Mouse (Mus musculus) CH12F3 (cell line): ENCODE data around the gene Zfp444.

Source experiments
- in situ Hi-C: fragments of 300-500 bp; cut with MboI; formaldehyde crosslinking; loops from 2 replicates; pipeline ENCODE4 v1.14.3; 2020; ENCODE audit warnings: low sequenced_read_pairs

Zfp444 gene

DNA sequence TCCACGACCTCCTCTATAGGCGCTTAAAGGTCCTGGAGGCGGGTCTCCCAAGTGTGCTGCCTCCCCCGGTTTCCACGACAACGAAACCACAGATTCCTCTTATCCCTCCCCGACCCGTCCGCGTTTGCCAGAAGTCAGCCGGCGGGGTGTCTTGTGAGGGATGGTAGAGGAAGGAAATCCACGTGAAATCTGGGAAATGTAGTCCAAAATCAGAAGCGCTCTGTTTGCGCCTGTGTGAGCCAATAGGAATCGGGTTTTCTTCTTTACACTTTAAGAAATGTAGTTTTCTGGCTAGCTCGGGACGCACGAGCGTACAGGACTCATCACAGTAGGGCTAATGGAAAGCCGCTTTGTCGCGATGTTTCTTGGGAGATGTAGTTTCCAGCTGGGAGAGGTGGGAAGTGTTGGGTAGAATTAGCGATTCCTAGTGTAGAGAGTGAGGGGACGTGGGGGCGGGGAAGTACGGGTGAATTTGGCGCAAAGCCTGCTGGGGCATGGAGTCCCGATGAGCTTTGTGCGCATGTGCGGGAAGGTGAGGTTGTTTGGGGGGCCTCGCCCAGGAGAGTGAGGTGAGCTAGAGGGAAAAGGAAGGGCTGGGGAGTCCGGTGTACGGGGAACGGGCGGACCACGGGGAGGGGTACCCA, at the start of gene Zfp444:
Zfp444 (plus strand) TSS at position 221 of the 644 bp plus-strand sequence.
- in situ Hi-C loops: loop anchor here (10.0 kb wide), 1 partner anchor 47 kb away; no protein-coding TSS in a partner anchor

GRCm38 (mm10) chr7:6126690-6127448, 45.2 kb upstream of the Zfp444 start:
- in situ Hi-C loops: loop anchor here (10.0 kb wide), 1 partner anchor 48 kb away; the partner anchor contains the start of gene Zfp444

DNA sequence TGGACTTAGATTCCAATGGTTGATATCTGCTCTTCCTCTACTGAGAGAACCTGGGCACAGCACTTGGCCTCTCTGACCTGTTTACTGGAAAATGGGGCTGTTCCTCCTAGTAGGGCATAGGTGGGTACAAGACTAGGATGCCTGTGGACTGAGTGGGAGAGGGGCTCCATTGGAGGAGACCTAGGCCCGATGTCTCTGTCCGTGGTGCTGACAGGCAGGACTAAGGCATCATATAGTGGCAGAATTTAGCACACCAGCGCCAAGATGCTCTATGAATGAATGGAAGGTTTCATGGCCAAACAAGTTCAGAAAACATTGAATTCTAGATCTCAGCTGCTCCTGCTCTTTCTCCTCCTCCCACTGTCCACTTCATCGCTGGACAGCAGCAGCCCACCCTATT, 41.7 kb upstream of the Zfp444 start:
- in situ Hi-C loops: no loop called here

DNA sequence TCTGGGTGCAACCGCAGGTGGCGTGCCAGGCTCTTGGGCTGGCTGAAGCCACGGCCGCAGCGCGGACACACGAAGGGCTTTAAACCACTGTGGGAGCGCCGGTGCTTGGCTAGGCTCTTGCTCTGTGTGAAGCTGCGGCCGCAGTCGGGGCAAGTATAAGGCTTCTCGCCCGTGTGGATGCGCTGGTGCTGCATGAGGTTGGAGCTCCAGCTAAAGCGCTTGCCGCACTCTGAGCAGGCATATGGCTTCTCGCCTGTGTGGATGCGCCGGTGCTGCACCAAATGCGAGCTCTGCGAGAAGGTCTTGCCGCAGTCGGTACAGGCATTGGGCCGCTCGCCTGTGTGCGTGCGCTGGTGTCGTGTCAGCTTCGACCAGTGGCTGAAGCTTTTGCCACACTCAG, 39.4 kb upstream of the Zfp444 start:
- in situ Hi-C loops: no loop called here

GRCm38 (mm10) chr7:6136497-6136896, 35.5 kb upstream of the Zfp444 start:
- in situ Hi-C loops: no loop called here

- in situ Hi-C loops: no loop called here
These were observed 32.7 kb upstream of the Zfp444 start for GRCm38 (mm10) chr7:6139295-6139694.

GRCm38 (mm10) chr7:6143991-6144531, 28.0 kb upstream of the Zfp444 start:
- in situ Hi-C loops: no loop called here

DNA sequence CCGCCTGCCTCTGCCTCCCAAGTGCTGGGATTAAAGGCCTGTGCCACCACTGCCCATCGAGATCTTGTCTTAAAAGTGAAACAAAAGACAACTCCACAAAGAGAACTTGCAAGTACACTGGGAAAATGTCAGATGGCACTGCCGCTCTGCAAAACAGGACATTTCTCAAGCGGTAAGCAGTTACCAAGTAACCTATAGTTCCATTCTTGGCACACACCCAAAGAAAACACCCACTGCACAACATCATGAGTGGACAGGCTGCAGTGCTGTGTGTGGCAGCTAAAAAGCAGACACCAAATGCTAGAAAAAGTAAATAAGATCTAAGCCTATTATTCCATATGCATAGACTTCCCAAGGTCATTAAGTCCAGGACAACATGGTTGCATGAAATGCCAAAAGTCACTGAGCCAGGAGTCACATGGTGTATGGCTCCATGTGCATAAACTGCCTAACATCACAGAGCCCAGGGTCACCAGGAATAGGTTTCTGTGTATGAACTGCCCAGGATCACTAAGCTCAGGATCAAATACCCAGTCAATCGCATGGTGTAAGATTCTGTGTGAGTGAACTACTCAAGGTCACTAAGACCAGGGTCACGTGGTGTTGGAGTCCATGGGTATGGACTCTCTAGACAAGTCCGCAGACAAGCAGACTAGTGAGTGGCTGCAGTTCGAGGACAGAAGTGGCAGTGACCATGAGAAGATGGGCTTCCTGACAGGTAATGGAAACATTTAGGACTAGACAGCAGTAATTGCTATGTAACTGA, 26.4 kb upstream of the Zfp444 start:
- in situ Hi-C loops: no loop called here

- in situ Hi-C loops: no loop called here
These were observed 25.6 kb upstream of the Zfp444 start for GRCm38 (mm10) chr7:6146194-6146981.

GRCm38 (mm10) chr7:6146982-6147325, 25.1 kb upstream of the Zfp444 start:
- in situ Hi-C loops: no loop called here

- in situ Hi-C loops: no loop called here
These were observed 24.3 kb upstream of the Zfp444 start for GRCm38 (mm10) chr7:6147688-6148087.

DNA sequence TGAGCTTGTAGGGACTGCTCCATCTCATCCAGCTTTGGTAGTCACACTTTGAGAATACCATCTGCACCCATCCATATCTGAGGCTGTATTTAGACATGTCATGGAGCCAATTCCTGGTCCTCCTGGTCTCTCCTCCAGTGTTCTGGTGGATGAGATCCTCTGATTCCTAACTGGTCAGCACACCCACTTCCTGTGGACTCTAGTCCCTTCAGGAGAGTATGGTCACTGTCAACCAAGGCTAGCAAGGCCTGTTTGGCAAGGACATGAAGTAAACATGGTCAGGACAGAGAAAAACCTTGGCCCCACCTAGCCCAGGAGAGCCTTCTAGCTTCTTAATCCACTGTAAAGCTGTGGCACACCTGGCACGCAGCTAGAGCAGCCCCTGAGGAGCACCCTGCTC, 20.8 kb upstream of the Zfp444 start:
- in situ Hi-C loops: no loop called here

- in situ Hi-C loops: no loop called here
These were observed 20.0 kb upstream of the Zfp444 start for GRCm38 (mm10) chr7:6152036-6152435.

DNA sequence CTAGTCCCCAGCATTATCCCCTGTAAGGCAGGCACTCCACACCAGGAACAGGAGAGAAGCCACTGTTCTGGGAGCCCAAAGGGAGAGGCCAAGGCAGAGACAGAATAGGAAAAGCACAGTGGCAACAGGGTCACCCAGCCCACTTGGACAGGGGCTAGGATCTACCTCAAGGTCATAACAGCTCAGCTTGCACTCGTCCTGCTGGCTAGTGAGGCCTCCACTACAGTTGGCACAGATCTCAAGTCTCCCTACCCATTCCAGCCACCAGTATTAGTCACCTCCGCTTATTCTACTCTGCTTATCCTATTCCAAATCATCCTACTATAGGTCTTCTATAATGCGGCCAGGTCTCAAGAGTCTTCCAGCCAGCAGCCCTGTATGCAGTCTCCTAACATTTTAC, 18.9 kb upstream of the Zfp444 start:
- in situ Hi-C loops: no loop called here

- in situ Hi-C loops: no loop called here
These were observed 17.9 kb upstream of the Zfp444 start for GRCm38 (mm10) chr7:6154164-6154563.

DNA sequence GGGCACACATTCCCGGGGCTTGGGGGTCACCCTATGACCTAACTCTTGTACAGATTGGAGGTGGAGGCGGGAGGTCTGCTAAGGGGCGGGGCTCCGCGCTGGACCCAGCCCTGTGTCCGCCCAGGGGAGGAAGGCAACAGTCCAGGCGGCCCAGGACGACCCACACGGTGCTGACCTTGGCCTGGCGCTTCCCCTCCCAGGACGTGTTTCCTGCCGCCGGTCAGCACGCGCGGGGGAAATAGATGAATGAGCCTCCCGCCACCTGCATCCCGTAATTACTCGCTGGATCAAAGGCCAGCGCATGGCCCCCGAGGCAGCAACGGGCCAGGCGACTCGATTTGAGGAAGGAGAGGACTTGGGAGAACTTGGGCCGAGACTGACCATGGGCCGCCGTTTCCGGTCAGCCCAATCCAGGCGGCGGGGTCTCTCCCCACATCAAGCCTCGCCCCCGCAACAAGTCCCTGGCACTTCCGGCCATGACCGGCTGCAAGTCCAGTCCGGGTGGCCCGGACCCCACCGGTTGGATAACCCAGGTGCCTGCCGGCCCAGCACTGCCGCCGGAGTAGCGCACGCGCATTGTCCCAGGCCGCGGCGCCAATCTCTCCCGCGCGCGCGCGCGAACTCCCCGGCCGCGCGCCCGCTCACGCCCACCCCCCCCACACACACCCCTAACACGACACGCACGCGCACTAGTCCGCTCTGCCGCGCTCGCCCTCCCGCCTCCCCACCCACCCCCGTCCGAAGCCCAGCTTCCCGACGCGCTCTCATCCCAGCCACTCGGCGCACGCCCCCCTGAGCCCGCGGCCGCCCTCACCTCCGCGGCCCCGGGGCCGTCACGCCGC, 16.8 kb upstream of the Zfp444 start:
- in situ Hi-C loops: no loop called here

DNA sequence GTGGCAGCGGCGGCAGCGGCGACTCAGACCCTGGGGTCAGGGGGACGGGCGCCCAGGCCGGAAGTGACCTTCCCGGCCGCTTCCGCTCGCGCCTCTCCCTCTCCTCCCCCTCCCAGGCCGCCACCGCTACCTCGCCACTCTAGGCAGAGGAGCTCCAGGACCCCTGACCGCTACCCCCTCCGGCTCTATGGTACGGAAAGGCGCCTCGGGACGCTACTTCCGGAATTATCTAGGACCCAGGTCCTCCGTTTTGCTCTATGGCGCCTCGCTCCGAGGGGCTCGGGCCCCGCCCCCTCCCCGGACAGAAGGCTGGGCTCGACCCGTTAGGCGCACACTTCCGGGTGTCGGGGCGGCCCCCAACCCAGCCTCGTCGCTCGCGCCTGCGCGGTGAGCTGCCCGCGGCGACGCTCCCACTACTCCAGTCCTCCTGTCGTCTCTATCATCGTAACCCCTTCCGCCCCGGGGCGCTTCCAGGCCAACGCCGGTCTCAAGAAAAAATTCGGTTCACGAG, 16.1 kb upstream of the Zfp444 start, which contains the start of gene Zfp787:
Zfp787 (minus strand) TSS at position 97 of the 511 bp plus-strand sequence.
- in situ Hi-C loops: no loop called here

DNA sequence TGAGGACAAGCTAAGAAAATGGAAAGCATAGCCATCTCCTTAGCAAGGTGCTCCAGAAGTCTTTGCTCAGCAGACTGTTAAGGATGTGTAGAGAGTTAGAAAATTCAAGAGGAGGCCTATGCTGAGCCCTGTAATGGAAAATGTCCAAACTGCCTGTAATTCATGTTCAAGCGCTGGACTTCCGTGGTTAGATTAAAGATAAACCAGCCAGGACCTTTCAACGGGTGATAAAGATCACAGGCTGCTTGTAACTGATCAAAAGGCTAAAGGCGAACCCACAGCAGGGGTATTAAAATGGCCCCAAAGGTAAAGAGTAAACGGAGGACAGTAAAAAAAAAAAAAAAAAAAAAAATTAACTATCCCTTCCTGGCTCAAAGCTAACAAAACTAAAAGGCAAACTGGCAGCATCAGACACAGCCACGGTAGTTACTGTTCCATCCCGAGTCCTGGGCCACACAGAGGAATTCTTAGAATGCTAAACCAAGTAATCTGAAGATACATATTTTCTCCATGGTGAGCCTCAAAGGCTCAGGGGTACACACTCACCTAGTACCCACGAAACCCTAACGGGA, 15.0 kb upstream of the Zfp444 start:
- in situ Hi-C loops: no loop called here

- in situ Hi-C loops: no loop called here
These were observed 14.5 kb upstream of the Zfp444 start for GRCm38 (mm10) chr7:6157479-6157878.
